Mouse (Mus musculus) fibroblast of lung, adult 2 months (primary cell): Measurements from ENCODE around the gene Camta1.

Source experiments
- DNase-seq: peaks from one replicate; pipeline ENCODE4 v3.0.0-alpha.2; 2011; ENCODE audit warnings: low read depth

The Camta1 gene

DNA sequence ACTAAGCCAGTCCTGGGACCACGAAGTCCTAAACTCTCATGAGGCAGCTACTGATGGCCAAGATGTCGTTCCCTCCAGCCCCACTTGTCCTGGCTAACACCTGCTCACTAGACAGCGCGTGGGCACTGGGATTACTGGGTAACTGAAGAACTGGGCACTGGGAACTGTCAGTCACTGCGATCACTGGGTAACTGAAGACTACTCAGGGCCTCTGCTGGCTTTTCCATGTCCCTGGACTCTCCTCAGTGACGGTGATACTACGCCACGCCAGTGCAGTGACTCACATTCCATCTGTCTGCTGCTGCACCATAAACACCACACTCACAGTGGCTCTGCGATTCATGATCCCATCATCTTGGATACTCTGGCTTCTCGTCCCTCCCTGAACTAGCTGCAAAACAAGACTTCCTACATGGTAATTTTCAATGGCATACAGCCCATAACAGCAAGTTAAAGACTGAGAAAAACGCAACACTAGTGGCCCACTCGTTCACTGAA, 81.7 kb downstream of the Camta1 start:
- no peak for DNase-seq

DNA sequence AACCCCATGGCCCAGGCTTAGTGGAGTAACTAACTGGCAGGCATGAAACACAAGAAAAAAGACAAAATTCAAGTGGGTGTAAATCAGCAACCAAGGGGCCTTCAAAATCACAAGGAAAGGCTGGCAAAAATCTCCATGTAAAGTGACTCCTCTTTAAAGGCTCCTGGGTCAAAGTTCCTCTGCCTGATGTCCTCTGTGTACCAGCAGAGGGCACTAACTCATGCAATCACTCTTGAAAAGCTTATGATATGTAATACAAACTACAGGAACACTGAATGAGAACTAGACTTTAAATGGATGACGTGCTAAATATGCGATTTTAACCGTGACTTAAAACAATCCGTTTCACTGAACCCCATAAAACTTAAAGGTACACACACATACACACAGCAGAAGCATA, 83.2 kb downstream of the Camta1 start:
- no peak for DNase-seq

DNA sequence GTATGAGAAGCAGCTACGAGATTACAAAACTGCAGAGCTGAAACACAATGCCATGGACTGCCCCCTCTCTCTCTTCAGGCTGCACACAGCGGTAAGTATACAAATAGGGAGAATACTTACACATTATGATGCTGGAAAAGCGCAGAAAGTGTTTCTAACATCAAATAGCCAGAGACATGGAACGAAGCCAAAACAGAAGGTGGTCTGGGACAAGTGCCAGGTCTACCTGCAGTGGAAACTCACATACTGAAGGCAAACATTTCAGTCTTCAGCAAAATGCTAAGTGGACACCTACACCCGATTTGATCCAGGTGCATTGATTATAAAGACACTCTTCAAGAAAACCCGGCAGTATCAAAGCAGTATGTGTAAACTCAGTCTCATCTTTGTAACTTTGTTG, 84.2 kb downstream of the Camta1 start:
- no peak for DNase-seq

DNA sequence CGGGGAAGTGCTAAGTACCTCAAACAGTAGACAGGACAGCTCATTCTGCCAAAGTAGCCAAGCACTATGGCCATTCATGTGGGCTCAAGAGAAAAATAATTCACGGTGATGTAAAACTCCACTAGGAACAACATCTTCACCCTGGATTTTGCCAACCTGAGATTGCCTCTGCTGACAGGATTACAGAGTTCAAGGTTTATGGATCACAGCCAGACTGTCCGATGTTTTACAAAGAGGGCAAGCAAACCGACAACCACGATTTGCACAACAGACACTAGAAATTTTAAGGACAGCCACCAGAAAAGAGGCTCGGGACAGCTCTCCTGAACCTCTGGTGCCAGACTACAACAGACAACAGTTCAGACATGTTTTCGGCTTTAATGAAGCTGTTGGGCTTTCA, 86.2 kb downstream of the Camta1 start:
- DNase-seq: no peak

DNA sequence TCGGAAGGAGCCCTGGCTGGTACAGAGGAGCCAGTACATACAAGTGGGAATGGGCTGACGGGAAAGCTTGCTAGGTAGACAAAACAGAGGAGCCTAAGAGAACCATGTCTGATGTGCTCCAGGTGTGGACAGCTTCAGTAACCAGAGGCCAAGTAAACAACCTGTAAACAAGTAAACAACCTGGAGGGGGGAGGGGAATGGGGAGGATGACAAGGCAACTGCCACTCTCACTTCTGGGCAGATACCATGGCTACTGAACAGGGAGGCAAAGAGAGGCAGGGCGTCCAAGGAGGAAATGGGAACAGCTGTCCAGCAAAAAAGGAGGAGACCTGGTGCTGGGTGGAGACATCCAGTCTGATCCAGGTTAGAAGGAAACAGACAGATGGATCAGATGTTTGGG, 88.0 kb downstream of the Camta1 start:
- no peak for DNase-seq

DNA sequence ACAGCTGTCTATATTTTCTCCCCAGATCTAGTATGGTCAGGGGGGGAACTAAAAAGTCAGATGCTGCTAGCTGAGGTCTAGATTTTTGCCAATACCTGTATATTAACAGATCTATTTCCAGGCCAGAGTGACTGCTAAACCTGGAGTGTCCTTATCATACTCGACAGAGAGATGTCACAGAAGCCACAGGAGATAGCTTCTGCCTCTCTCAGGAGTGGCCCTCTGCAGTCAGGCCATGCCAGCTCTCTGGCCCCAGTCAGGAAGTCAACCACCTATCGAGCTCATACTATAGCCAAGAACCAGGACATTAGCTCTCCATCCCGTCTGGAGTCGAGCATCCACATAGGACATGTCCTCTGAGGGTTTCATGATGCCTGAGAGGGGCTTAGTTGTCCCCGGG, 88.7 kb downstream of the Camta1 start:
- DNase-seq: no peak

DNA sequence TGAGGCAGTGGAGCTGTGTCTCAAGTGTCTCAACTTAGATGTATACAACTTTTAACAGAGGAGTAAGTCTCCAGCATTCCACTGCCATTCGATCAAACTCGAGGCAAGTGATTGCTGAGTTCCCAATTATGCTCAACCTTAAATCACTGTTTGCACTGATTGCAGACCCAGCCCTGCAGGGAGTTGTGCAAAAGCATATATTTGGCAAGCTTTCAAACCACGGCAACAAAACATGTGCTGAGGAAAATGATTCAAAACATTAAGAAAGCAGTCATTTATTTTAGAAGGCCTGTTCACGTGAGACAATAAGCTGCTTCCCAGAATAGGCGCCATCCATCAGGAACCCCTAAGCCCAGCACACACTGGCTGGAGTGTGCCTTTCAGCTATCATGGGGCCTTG, 91.0 kb downstream of the Camta1 start:
- no peak for DNase-seq

DNA sequence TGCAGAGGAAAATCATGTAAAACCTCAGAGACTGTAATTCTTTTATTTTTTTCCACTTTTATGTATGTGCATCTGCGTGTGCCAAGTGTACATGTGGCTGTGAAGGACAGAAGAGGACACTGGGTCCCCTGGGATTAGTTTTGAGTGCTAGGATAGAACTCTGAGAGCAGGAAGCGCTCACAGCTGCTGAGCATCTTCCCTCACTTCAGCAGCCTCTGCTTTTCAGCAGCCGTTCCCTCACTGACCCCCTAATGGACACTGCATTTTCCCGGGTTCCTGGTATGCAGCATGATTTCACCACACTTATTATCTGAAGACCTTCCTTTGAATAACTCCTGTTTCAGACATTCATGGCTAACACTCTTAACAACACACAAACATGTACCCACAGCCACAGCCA, 93.9 kb downstream of the Camta1 start:
- no peak for DNase-seq

DNA sequence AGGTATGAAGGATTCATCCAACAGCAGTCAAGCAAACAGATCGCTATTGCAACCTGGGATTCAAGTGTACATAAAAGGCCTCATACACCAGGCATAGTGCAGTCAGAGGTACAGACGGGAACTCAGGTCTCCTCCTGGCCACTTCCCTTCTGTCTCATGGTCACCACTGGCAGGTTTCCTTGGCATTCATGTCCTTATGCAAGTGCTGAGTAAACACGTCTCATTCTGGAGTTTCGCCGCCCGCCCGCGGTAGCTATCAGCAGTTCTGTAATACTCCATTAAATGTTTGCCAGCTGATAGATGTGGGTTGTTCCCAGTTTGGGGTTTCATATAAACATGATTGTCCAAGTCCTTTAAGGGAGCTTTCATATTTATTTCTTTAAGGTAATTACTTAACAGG, 94.3 kb downstream of the Camta1 start:
- no peak for DNase-seq

DNA sequence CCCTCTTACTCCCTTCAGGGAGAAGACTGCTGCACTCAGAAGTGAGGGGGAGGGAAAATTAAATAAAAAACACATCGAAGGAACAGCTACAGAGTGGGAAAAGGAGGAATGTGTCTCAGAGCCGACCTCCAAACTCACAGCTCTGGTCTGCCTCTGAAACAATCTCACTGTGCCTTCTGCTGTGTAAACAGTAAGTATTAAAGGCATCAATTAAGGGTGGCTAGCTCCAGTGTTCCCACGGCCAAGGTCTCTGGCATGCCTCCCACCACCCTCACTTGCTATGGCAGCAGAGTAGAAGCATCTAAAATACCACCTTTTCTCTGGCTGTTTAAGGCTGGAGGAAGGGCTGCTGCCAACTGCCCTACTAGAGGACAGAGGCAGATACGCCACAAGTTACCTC, 96.3 kb downstream of the Camta1 start:
- no peak for DNase-seq

DNA sequence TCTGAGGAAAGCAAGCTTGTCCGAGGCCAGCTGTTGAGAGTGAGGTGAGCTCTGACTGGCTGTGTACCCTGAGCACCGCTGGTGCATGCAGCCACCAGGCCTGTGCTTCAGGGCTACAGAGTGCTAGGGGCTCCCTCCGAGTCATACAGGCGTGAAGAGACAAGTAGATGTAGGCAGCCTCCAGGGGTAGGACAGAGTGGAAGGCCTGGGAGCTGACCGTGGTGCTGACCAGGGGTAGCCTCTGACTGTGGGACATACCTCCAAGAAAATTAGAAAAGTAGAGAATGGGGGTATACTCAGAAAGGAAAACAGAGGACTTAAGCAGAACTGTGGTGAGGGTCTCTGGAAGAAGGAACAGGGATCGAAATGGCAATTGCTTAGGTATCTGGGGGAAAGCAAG, 97.7 kb downstream of the Camta1 start:
- DNase-seq: no peak

DNA sequence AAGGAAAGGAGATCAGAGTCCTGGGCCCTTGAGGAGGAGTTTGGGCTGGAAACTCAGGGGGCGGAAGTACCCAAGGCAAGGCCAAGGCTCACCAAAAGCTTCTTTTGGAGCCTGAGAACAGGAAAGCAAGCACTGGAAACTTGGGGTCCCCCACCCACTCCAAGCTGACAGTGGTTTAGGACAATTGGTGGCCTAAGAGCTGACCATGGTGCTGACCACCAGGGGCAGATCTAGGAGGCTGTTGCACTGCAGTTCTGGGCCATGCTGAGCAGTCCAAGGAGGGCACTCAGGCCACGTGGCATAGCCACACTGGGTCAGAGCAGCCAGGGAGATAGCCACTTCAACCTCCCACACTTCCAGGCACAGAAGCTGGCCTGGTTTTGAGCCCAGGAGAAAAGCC, 102.6 kb downstream of the Camta1 start:
- DNase-seq: no peak

DNA sequence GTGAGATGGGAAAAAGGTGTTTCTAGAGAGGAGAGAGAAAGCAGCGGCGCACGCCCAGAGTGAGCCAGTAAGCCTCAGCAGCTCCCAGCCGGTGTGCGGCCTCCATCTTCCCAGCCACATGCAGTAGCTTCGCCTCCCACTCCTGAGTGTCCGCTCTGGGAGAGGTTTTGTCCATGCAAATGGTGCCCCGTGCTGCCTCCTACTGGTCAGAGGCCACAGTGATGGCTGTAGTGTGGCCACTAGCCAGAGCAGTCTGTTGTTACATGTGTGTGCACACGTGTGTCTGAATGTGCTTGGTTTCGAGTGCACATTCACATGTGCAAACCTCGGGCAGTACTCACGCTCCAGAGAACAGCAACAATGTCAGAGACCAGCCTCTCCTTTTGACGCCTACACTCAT, 103.3 kb downstream of the Camta1 start:
- DNase-seq: no peak

DNA sequence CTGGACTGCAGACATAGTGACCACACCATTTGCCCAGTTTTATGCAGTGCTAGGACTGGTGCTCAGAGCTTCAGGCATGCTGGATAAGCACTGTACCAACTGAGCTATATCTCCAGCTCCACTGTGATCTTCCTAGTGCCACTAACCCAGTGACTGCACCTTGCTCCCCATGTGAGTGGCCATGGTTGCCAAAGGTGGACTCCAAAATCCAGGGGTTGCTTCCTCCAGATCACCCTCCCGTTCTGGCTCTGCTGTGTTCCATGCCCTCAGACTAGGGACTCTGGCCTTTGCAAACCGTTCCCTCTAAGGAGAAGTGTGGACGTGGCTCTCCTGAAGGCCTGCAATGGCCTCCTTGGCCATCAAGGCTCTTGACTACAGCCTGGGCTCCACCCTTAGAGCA, 104.4 kb downstream of the Camta1 start:
- DNase-seq: no peak

DNA sequence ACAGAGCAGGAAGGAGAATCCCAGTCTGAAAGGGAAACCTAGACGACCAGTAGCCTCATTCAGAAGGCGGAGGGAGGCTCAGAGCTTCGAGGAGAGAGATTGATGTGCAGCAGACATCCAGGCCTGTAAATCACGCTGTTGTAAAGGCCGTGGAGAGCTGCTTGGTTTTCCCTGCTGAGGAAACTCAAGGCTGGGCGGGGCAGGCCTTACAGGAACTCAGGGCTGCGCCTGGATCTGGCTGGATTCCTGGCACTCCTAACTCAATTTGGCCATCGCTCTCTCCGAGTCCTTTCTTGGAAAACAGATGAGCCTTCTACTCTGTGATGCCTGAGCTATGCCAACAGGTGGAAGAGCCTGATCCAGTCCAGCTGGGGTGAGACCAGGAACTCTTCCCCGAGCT, 105.3 kb downstream of the Camta1 start:
- no peak for DNase-seq

DNA sequence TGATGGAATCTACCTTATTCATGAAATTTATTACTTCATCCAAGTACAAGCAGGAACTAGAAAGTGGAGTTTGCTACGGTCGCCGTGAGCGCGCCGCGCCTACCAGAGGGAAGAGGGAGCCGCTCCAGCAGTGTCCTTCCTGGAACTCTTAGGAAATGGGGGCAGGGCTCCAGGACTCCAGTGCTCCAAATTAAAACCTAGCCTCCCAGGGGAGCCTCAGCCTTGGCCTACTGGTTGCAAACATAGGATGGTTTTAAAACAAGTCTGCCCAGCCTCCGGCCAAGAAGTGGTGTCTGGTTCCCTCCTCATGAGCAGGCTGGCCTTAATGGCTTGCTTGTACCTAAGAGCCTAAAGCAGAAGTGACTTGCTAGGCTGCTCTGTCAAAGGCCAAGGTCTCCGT, 108.4 kb downstream of the Camta1 start:
- no peak for DNase-seq

DNA sequence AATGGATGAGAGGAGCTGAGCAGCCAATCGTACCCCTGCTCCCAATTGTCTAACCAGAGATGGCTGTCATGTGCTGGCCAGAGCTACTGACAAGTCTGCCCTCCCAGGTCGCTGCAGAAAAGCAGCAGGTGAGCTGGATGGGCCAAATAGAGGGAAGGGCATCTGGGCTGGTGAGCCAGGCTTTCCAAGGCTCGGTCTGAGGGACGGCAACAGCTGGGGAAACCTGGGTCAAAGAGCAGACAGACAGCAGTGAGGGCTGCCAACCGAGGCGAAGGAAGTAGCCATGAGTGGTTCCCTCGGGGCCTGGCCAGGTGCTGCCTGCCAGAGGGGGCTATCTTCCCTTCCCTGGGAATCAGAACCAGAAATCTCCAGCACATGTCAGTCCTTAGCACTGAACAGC, 109.1 kb downstream of the Camta1 start:
- no peak for DNase-seq

DNA sequence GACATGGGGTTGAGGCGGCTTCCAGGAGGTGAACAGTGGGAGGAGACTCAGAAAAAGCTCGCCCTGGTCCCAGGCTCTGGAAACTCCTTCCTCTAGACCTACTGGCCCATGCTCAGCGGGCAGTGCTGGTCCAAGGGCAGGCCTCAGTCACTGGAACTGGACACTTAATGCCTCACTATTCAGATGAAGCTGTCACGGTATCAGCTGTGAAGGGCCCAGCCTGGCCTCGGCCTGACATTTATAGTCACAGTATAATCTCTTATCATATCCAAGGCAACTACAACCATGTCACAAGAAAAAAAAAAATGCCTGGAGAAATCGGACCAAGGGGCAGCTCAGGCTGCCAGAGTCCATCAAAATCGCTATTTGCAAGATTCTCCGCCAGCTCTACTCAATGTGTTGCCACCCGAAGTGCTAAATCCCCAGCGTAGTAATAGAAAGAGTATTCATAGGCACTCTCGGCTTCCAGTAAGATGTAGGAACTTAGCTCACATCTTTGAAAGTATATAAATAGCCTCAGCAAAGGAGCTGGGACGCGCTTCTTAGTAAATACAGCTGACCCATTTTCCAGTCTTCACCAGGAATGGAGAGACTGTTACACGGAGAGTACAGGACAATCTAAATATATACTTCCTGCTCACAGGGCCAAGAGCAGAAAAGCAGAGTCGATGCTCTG, 110.3 kb downstream of the Camta1 start:
- no peak for DNase-seq

DNA sequence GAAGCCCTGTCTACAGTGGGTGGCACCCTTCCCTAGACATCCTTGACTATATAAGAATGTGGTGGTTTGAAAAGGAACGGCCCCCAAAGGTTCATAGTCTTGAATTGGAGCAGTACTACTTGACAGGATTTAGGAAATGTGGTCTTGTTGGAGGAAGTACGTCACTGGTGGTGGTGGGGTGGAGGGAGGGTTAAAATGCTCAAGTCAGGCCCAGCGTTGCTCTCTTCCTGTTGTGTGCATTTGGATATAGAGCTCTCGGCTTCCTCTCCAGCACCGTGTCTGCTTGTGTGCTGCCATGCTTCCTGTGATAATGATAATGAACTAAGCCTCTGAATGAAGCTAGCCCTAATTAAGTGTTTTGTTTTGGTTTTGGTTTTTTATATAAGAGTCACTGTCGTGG, 114.0 kb downstream of the Camta1 start:
- no peak for DNase-seq

DNA sequence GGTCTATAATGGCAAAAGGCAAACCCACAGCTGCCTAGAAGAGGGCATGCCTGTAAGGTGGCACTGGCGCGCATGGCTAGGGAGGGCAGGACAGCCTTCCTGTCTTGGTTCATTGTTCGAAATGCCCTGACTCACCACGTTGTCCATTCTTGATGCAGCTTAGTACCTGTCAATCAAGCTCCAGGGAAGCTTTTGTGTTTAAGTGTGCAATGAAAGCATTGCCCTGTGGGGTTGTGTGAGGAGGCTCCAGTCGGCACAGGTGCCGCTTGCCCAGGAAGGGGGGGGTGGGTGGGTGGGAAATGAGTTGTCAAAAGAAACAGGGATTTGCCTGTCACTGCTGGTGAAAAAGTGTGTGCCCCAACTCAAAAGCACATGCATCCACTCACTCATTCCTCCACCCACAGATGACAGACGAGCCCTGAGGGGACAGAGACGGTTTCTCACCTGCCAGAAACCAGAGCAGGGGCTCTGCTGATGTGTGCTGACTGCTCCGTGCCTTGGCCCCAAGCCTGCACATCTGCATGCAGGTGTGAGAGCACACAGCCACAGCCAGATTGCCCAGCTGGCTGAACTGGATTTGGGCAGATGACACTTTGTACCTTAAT, 115.6 kb downstream of the Camta1 start:
- DNase-seq: no peak

DNA sequence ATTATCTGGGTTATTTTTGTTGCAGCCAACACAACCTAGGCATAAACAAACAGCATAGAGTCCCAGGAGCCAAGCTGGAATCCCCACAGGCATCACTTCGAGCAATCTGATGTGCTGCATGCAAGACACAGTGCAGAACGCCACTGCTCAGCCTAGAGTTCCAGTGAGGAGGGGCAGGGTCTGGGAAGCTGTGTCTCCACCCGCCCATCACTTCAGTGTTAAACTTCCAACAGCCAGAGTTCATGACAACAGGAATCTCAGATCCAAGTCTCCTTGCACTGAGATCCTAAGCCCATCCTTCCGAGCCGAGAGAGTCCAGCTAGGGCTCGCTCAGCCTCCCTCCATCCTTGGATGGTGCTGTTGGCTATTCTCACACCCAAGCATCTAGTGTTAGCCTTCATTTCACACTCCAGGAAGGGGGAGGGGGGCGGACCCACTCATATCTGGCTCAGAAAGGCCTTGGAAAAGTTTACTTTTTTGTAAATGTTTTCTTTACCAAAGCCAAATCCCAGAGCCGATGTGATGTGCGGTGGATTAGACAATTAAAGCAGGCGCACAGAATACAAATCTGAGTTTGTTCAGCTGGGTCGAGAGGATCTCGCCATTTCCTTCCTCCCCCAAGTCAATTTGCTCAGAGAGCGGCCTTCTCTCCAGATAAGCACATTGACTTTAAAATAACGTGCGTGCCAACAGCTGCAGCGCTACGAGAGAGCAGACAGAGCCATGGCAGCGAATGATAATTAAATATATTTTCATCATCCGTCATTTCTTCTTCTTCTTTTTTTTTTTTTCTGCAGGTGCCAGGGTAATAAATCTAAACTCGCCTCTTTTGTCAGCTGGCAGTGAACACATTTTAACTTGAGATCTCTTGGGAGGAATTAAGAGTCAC, 120.2 kb downstream of the Camta1 start:
- no peak for DNase-seq

DNA sequence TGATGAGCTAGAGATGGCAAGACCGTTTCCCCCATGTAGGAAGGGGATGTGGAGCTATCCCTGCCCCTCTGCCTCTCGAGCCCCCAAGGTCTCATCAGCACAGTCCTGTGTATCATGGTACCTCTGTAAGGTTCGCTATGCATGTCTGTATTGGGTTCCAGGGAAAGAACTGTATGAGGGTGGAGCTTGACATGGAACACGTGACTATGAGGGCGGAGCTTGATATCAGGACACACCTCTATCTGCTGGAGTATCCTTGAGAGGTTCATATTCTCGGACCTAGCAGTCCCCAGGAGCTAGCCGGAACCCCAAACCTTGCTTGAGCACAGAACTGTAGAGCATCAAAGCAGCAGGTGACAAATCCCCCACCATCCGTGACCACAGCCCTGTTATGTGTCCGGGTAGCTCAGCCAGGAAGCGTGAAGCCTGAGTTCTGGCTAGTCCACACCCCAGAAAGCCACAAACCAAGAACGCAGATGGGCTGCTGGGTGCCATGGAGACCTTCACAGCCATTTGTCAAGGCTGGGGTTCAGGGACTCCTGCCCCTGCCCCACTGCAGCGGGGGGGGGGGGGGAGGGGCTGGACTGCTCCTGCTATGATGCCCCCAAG, 122.2 kb downstream of the Camta1 start:
- no peak for DNase-seq

DNA sequence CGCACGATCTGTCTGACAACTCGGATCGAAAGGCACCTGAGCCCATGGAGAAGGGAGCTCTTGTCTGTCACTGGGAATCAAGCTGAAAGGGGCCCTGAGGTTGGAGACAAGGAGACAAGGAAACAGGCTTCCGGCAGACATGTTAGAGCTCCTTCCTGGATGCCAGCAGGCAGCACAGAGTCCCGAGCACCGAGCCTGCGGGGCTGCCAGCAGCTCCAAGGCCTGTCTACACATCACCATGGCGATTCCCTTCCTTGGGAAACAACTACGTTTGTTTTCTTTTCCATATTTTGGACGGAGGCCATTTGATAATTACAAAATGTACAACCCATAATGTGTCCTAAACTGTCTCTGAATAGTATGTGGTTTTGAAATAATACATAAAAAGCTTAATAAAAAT, 122.8 kb downstream of the Camta1 start:
- no peak for DNase-seq
